Mouse (Mus musculus) adrenal gland (tissue): ENCODE data around the gene Tmem8b.

Experiments used
- intact Hi-C: fragments of 180-260 bp; cut with DNase I; formaldehyde crosslinking; loops from one replicate; pipeline ENCODE4 v1.15.1; 2025

Gene Tmem8b

GRCm38 (mm10) chr4:43655656-43656338, 13.0 kb upstream of the Tmem8b start:
- intact Hi-C loops: no loop called here

GRCm38 (mm10) chr4:43656339-43657109, 12.2 kb upstream of the Tmem8b start, which contains the start of gene Hint2:
Gene Hint2 (minus strand): TSS chr4:43656466.
- intact Hi-C loops: no loop called here

GRCm38 (mm10) chr4:43657146-43657545, 11.6 kb upstream of the Tmem8b start:
- intact Hi-C loops: no loop called here

GRCm38 (mm10) chr4:43666412-43666811, 2.4 kb upstream of the Tmem8b start:
- intact Hi-C loops: loop anchor here (5.0 kb wide), 1 partner anchor 34 kb away; the partner anchor contains the start of gene Npr2

- intact Hi-C loops: loop anchor here (5.0 kb wide), 1 partner anchor 37 kb away; the partner anchor contains the start of gene Npr2
Observed at GRCm38 (mm10) chr4:43669428-43669794, 640 bp downstream of the Tmem8b start.

- intact Hi-C loops: loop anchor here (2.0 kb wide), 1 partner anchor 39 kb away; the partner anchor contains the start of gene Olfr71
Observed at GRCm38 (mm10) chr4:43672070-43672469, 3.3 kb downstream of the Tmem8b start.

GRCm38 (mm10) chr4:43673703-43674102, 4.9 kb downstream of the Tmem8b start:
- intact Hi-C loops: loop anchor here (2.0 kb wide), 1 partner anchor 37 kb away; the partner anchor contains the start of gene Olfr71

- intact Hi-C loops: no loop called here
Observed at GRCm38 (mm10) chr4:43674974-43675373, 6.2 kb downstream of the Tmem8b start.

- intact Hi-C loops: no loop called here
Observed at GRCm38 (mm10) chr4:43675608-43676007, 6.8 kb downstream of the Tmem8b start.

- intact Hi-C loops: no loop called here
Observed at GRCm38 (mm10) chr4:43678541-43678940, 9.8 kb downstream of the Tmem8b start.

- intact Hi-C loops: no loop called here
Observed at GRCm38 (mm10) chr4:43679416-43680043, 10.8 kb downstream of the Tmem8b start.

- intact Hi-C loops: no loop called here
Observed at GRCm38 (mm10) chr4:43690021-43690420, 21.2 kb downstream of the Tmem8b start.

- intact Hi-C loops: no loop called here
Observed at GRCm38 (mm10) chr4:43691026-43691425, 22.3 kb downstream of the Tmem8b start.

GRCm38 (mm10) chr4:43693806-43694241, 25.1 kb downstream of the Tmem8b start:
- intact Hi-C loops: no loop called here

GRCm38 (mm10) chr4:43694439-43695248, 25.9 kb downstream of the Tmem8b start:
- intact Hi-C loops: no loop called here

- intact Hi-C loops: no loop called here
Observed at GRCm38 (mm10) chr4:43695249-43695671, 26.5 kb downstream of the Tmem8b start.

- intact Hi-C loops: no loop called here
Observed at GRCm38 (mm10) chr4:43696561-43696960, 27.8 kb downstream of the Tmem8b start.

- intact Hi-C loops: no loop called here
Observed at GRCm38 (mm10) chr4:43700707-43701106, 31.9 kb downstream of the Tmem8b start, which contains the start of gene Olfr70. Gene Olfr70 (minus strand): TSS chr4:43700807.

- intact Hi-C loops: no loop called here
Observed at GRCm38 (mm10) chr4:43703439-43703838, 34.7 kb downstream of the Tmem8b start.

GRCm38 (mm10) chr4:43703851-43704250, 35.1 kb downstream of the Tmem8b start:
- intact Hi-C loops: no loop called here

- intact Hi-C loops: no loop called here
Observed at GRCm38 (mm10) chr4:43705991-43706390, 37.2 kb downstream of the Tmem8b start.
